Mouse (Mus musculus) 3T3-L1 (cell line): ENCODE results near the gene Atrip.

Source experiments
- DNase-seq: peaks from one replicate; pipeline ENCODE4 v3.0.0-alpha.2; 2015; ENCODE audit warnings: low read depth, low spot score

Atrip gene

GRCm38 (mm10) chr9:109073661-109074573 lies at the start of gene Atrip:
Gene Atrip (minus strand): TSS chr9:109074124.
- DNase-seq = peak; percentile 86

GRCm38 (mm10) chr9:109123266-109123665 lies 49.3 kb upstream of the Atrip start:
- DNase-seq = peak; percentile 41

- DNase-seq = peak; percentile 65
Observed at GRCm38 (mm10) chr9:109122553-109123085, 48.7 kb upstream of the Atrip start.

- DNase-seq = no peak
Observed at GRCm38 (mm10) chr9:109120956-109121355, 47.0 kb upstream of the Atrip start.

- DNase-seq = no peak
Observed at GRCm38 (mm10) chr9:109119571-109119970, 45.6 kb upstream of the Atrip start.

GRCm38 (mm10) chr9:109118106-109118505 lies 44.2 kb upstream of the Atrip start:
- DNase-seq = no peak

GRCm38 (mm10) chr9:109116205-109116604 lies 42.3 kb upstream of the Atrip start:
- DNase-seq = no peak

GRCm38 (mm10) chr9:109114871-109115270 lies 40.9 kb upstream of the Atrip start:
- DNase-seq = no peak

GRCm38 (mm10) chr9:109114276-109114675 lies 40.4 kb upstream of the Atrip start:
- DNase-seq = no peak

GRCm38 (mm10) chr9:109113331-109113730 lies 39.4 kb upstream of the Atrip start:
- DNase-seq = no peak

- no peak for DNase-seq
Observed at GRCm38 (mm10) chr9:109111591-109111990, 37.7 kb upstream of the Atrip start.

- DNase-seq = no peak
Observed at GRCm38 (mm10) chr9:109111101-109111500, 37.2 kb upstream of the Atrip start.

GRCm38 (mm10) chr9:109110240-109110639 lies 36.3 kb upstream of the Atrip start:
- no peak for DNase-seq

GRCm38 (mm10) chr9:109107341-109107740 lies 33.4 kb upstream of the Atrip start:
- DNase-seq = no peak

- no peak for DNase-seq
Observed at GRCm38 (mm10) chr9:109105648-109106047, 31.7 kb upstream of the Atrip start.

- DNase-seq = no peak
Observed at GRCm38 (mm10) chr9:109105011-109105410, 31.1 kb upstream of the Atrip start.

GRCm38 (mm10) chr9:109104083-109104482 lies 30.2 kb upstream of the Atrip start:
- no peak for DNase-seq

- DNase-seq = no peak
Observed at GRCm38 (mm10) chr9:109103250-109103649, 29.3 kb upstream of the Atrip start.

GRCm38 (mm10) chr9:109102541-109102940 lies 28.6 kb upstream of the Atrip start:
- DNase-seq = no peak

GRCm38 (mm10) chr9:109101933-109102445 lies 28.1 kb upstream of the Atrip start:
- DNase-seq = no peak

GRCm38 (mm10) chr9:109100307-109100928 lies 26.5 kb upstream of the Atrip start:
- DNase-seq = no peak

GRCm38 (mm10) chr9:109098969-109099368 lies 25.0 kb upstream of the Atrip start:
- DNase-seq = no peak
